Mouse (Mus musculus): Measurements from ENCODE around the gene Tril. TPM values are rescaled to one million over a fixed set of nuclear protein-coding genes. Genes with fewer than 3 reads are reported as not detected.

The Tril gene
- polyA plus RNA-seq, 2 experiments, result 0.16 to 0.27 TPM

GRCm38 (mm10) chr6:53803551-53803950, 17.1 kb downstream of the Tril start:
- ATAC-seq (ENCODE audit: insufficient read depth), result no peak
- WGBS (ENCODE audit: insufficient replicate concordance), result 60% methylated on average over 4 of the region's 4 CpGs
- no peaks in the 10 kb centered on the region for H3K4me1 ChIP-seq (replicated peaks; ENCODE audit: control insufficient read depth in 2 of 2, insufficient read depth in 2 of 2, low read length in 1 of 2)
- no peak overlapping the region for H3K9ac ChIP-seq (replicated peaks)
- no peak overlapping the region for H3K27ac ChIP-seq
- no peak for TF ChIP-seq CTCF (IDR thresholded peaks at IDR 0.05; ENCODE audit: low read depth)
- no peak for TF ChIP-seq EP300 (IDR thresholded peaks at IDR 0.05; ENCODE audit: low read depth)
- DNase-seq (ENCODE audit: low read depth in 3 of 3, low spot score in 3 of 3), result no peak
- H3K36me3 ChIP-seq (replicated peaks; ENCODE audit: control insufficient read depth, insufficient read depth, low read depth), result no peaks in the 10 kb centered on the region
- no peak overlapping the region for H3K4me2 ChIP-seq (ENCODE audit: low read depth)
- no peaks in the 10 kb centered on the region for H3K27me3 ChIP-seq (ENCODE audit: control insufficient read depth, insufficient read depth, low read length)
- H3K4me3 ChIP-seq (ENCODE audit: insufficient read depth in 1 of 2, low read depth in 2 of 2, low read length in 2 of 2), result no peak overlapping the region
- no peaks in the 10 kb centered on the region for H3K9me3 ChIP-seq (ENCODE audit: control insufficient read depth, low read length)

GRCm38 (mm10) chr6:53801893-53802286, 18.7 kb downstream of the Tril start:
- no peaks in the 10 kb centered on the region for H3K9me3 ChIP-seq (ENCODE audit: control insufficient read depth, low read length)
- no peak overlapping the region for H3K27ac ChIP-seq
- no peaks in the 10 kb centered on the region for H3K36me3 ChIP-seq (replicated peaks; ENCODE audit: control insufficient read depth, insufficient read depth, low read depth)
- no peak for ATAC-seq (ENCODE audit: insufficient read depth)
- H3K4me1 ChIP-seq (replicated peaks; ENCODE audit: control insufficient read depth in 2 of 2, insufficient read depth in 2 of 2, low read length in 1 of 2), result no peaks in the 10 kb centered on the region
- no peak overlapping the region for H3K4me3 ChIP-seq (ENCODE audit: insufficient read depth in 1 of 2, low read depth in 2 of 2, low read length in 2 of 2)
- H3K4me2 ChIP-seq (ENCODE audit: low read depth), result no peak overlapping the region
- 49% methylated on average over 5 of the region's 5 CpGs for WGBS (ENCODE audit: insufficient replicate concordance)
- DNase-seq (ENCODE audit: low read depth in 3 of 3, low spot score in 3 of 3), result no peak
- no peak overlapping the region for H3K9ac ChIP-seq (replicated peaks)
- TF ChIP-seq CTCF (IDR thresholded peaks at IDR 0.05; ENCODE audit: low read depth) (no peak), EP300 (IDR thresholded peaks at IDR 0.05; ENCODE audit: low read depth) (no peak)
- no peaks in the 10 kb centered on the region for H3K27me3 ChIP-seq (ENCODE audit: control insufficient read depth, insufficient read depth, low read length)

- Histone ChIP-seq H3K9me3 (ENCODE audit: control insufficient read depth, low read length) (no peaks in the 10 kb centered on the region), H3K27me3 (ENCODE audit: control insufficient read depth, insufficient read depth, low read length) (no peaks in the 10 kb centered on the region), H3K4me2 (ENCODE audit: low read depth) (no peak overlapping the region), H3K9ac (replicated peaks) (no peak overlapping the region), H3K4me3 (ENCODE audit: insufficient read depth in 1 of 2, low read depth in 2 of 2, low read length in 2 of 2) (no peak overlapping the region), H3K27ac (no peak overlapping the region), H3K36me3 (replicated peaks; ENCODE audit: control insufficient read depth, insufficient read depth, low read depth) (no peaks in the 10 kb centered on the region), H3K4me1 (replicated peaks; ENCODE audit: control insufficient read depth in 2 of 2, insufficient read depth in 2 of 2, low read length in 1 of 2) (no peaks in the 10 kb centered on the region)
- WGBS (ENCODE audit: insufficient replicate concordance), result 32% methylated on average over 4 of the region's 4 CpGs
- no peak for ATAC-seq (ENCODE audit: insufficient read depth)
- TF ChIP-seq CTCF (IDR thresholded peaks at IDR 0.05; ENCODE audit: low read depth), result no peak
- no peak for TF ChIP-seq EP300 (IDR thresholded peaks at IDR 0.05; ENCODE audit: low read depth)
- no peak for DNase-seq (ENCODE audit: low read depth in 3 of 3, low spot score in 3 of 3)
Observed at GRCm38 (mm10) chr6:53801269-53801892, 19.2 kb downstream of the Tril start.

- peaks cover 3% of the 10 kb centered on the region for H3K27me3 ChIP-seq (ENCODE audit: control insufficient read depth, insufficient read depth, low read length)
- no peak overlapping the region for H3K27ac ChIP-seq
- 49% methylated on average over 3 of the region's 3 CpGs for WGBS (ENCODE audit: insufficient replicate concordance)
- H3K9ac ChIP-seq (replicated peaks), result no peak overlapping the region
- no peak for ATAC-seq (ENCODE audit: insufficient read depth)
- H3K4me1 ChIP-seq (replicated peaks; ENCODE audit: control insufficient read depth in 2 of 2, insufficient read depth in 2 of 2, low read length in 1 of 2), result no peaks in the 10 kb centered on the region
- no peak overlapping the region for H3K4me3 ChIP-seq (ENCODE audit: insufficient read depth in 1 of 2, low read depth in 2 of 2, low read length in 2 of 2)
- H3K9me3 ChIP-seq (ENCODE audit: control insufficient read depth, low read length), result no peaks in the 10 kb centered on the region
- no peak overlapping the region for H3K4me2 ChIP-seq (ENCODE audit: low read depth)
- DNase-seq (ENCODE audit: low read depth in 3 of 3, low spot score in 3 of 3), result no peak
- H3K36me3 ChIP-seq (replicated peaks; ENCODE audit: control insufficient read depth, insufficient read depth, low read depth), result no peaks in the 10 kb centered on the region
- TF ChIP-seq CTCF (IDR thresholded peaks at IDR 0.05; ENCODE audit: low read depth) (no peak), EP300 (IDR thresholded peaks at IDR 0.05; ENCODE audit: low read depth) (no peak)
Observed at GRCm38 (mm10) chr6:53798865-53799264, 21.8 kb downstream of the Tril start.

- Histone ChIP-seq H3K27me3 (ENCODE audit: control insufficient read depth, insufficient read depth, low read length) (peaks cover 3% of the 10 kb centered on the region), H3K9me3 (ENCODE audit: control insufficient read depth, low read length) (no peaks in the 10 kb centered on the region), H3K36me3 (replicated peaks; ENCODE audit: control insufficient read depth, insufficient read depth, low read depth) (no peaks in the 10 kb centered on the region), H3K27ac (no peak overlapping the region), H3K9ac (replicated peaks) (no peak overlapping the region), H3K4me2 (ENCODE audit: low read depth) (no peak overlapping the region), H3K4me3 (ENCODE audit: insufficient read depth in 1 of 2, low read depth in 2 of 2, low read length in 2 of 2) (no peak overlapping the region), H3K4me1 (replicated peaks; ENCODE audit: control insufficient read depth in 2 of 2, insufficient read depth in 2 of 2, low read length in 1 of 2) (no peaks in the 10 kb centered on the region)
- no peak for TF ChIP-seq EP300 (IDR thresholded peaks at IDR 0.05; ENCODE audit: low read depth)
- TF ChIP-seq CTCF (IDR thresholded peaks at IDR 0.05; ENCODE audit: low read depth), result no peak
- 54% methylated on average over 3 of the region's 3 CpGs for WGBS (ENCODE audit: insufficient replicate concordance)
- ATAC-seq (ENCODE audit: insufficient read depth) (no peak), DNase-seq (ENCODE audit: low read depth in 3 of 3, low spot score in 3 of 3) (no peak)
Observed at GRCm38 (mm10) chr6:53796835-53797234, 23.8 kb downstream of the Tril start.
